Mouse (Mus musculus) MEL (cell line): Measurements from ENCODE around the gene Ctsl. TPM values are rescaled to one million over a fixed set of nuclear protein-coding genes. Genes with fewer than 3 reads are reported as not detected.
A peak's percentile ranks its signal among the peaks of the same experiment; 100 is the strongest.

Source experiments
- DNase-seq: peaks from one replicate; pipeline ENCODE4 v3.0.0; 2011; ENCODE audit warnings: low read depth, low spot score
- H3K27ac ChIP-seq: 2 replicates; pipeline ENCODE4 v1.5.1; 2012; ENCODE audit warnings: low read depth, mild to moderate bottlenecking, control low read depth, low read length, moderate library complexity; ENCODE audit not compliant: control insufficient read depth
- H3K27me3 ChIP-seq, 2 experiments: fragments of 150-350 bp in 1 of 2; sonication (generic) in 1 of 2; 2 replicates each; pipeline ENCODE4 v1.6.1; 2012; ENCODE audit warnings: low read length in 2 of 2, mild to moderate bottlenecking in 2 of 2, improper control_type of control experiment in 1 of 2, moderate library complexity in 1 of 2; ENCODE audit not compliant: insufficient read depth in 2 of 2, control insufficient read depth in 1 of 2
- H3K36me3 ChIP-seq, 2 experiments: 2 replicates each; pipeline ENCODE4 v1.6.1; 2012 to 2014; ENCODE audit warnings: low read length in 2 of 2, improper control_type of control experiment in 1 of 2, inconsistent platforms in 1 of 2, mild to moderate bottlenecking in 1 of 2; ENCODE audit not compliant: insufficient read depth in 2 of 2, control insufficient read depth in 1 of 2
- H3K4me1 ChIP-seq, 2 experiments: fragments of 150-350 bp in 1 of 2; sonication (generic) in 1 of 2; 2 replicates each; pipeline ENCODE4 v1.6.1; 2012; ENCODE audit warnings: low read length in 2 of 2, improper control_type of control experiment in 1 of 2, mild to moderate bottlenecking in 1 of 2; ENCODE audit not compliant: insufficient read depth in 2 of 2, control insufficient read depth in 1 of 2
- H3K4me3 ChIP-seq, 2 experiments: fragments of 150-350 bp in 1 of 2; sonication (generic) in 1 of 2; 2 replicates each; pipeline ENCODE4 v1.5.1; 2012; ENCODE audit warnings: low read depth in 2 of 2, low read length in 2 of 2, mild to moderate bottlenecking in 2 of 2, moderate library complexity in 2 of 2, control low read depth in 1 of 2, improper control_type of control experiment in 1 of 2; ENCODE audit not compliant: control insufficient read depth in 1 of 2, insufficient read depth in 1 of 2
- H3K79me2 ChIP-seq: 2 replicates; pipeline ENCODE4 v1.6.1; 2012; ENCODE audit warnings: mild to moderate bottlenecking, low read length, moderate library complexity; ENCODE audit not compliant: control insufficient read depth, poor library complexity, insufficient read depth
- H3K9ac ChIP-seq: 2 replicates; pipeline ENCODE4 v1.6.1; 2012; ENCODE audit warnings: low read depth, mild to moderate bottlenecking, control low read depth, low read length, moderate library complexity; ENCODE audit not compliant: control insufficient read depth, poor library complexity, severe bottlenecking
- H3K9me3 ChIP-seq: fragments of 150-350 bp; sonication (generic); replicated peaks from 2 replicates; pipeline ENCODE4 v1.6.1; 2012; ENCODE audit warnings: mild to moderate bottlenecking, low read length, improper control_type of control experiment, moderate library complexity; ENCODE audit not compliant: insufficient read depth
- BHLHE40 ChIP-seq: IDR thresholded peaks from 2 replicates; pipeline ENCODE4 v1.6.1; 2012; ENCODE audit warnings: low read depth, mild to moderate bottlenecking, inconsistent platforms, low read length, improper control_type of control experiment, borderline replicate concordance
- CHD1 ChIP-seq: IDR thresholded peaks from 2 replicates; pipeline ENCODE4 v1.6.1; 2012; ENCODE audit warnings: low read depth, mild to moderate bottlenecking, inconsistent platforms, low read length, improper control_type of control experiment
- CHD2 ChIP-seq: IDR thresholded peaks from 2 replicates; pipeline ENCODE4 v1.6.1; 2011; ENCODE audit warnings: low read length, improper control_type of control experiment
- EP300 ChIP-seq, 2 experiments: IDR thresholded peaks; 2 replicates each; pipeline ENCODE4 v1.6.1; 2011; ENCODE audit warnings: improper control_type of control experiment in 2 of 2, low read length in 2 of 2, low read depth in 1 of 2, mild to moderate bottlenecking in 1 of 2
- ETS1 ChIP-seq: IDR thresholded peaks from 2 replicates; pipeline ENCODE4 v1.6.1; 2012; ENCODE audit warnings: low read depth, mild to moderate bottlenecking, inconsistent platforms, low read length, improper control_type of control experiment, moderate library complexity
- GABPA ChIP-seq: IDR thresholded peaks from 2 replicates; pipeline ENCODE4 v1.6.1; 2012; ENCODE audit warnings: low read depth, mild to moderate bottlenecking, inconsistent platforms, low read length, improper control_type of control experiment, moderate library complexity
- GATA1 ChIP-seq: IDR thresholded peaks from 2 replicates; pipeline ENCODE4 v1.6.1; 2011; ENCODE audit warnings: low read depth, low read length, improper control_type of control experiment
- JUND ChIP-seq: IDR thresholded peaks from 2 replicates; pipeline ENCODE4 v1.6.1; 2011; ENCODE audit warnings: low read depth, mild to moderate bottlenecking, improper control_type of control experiment, low read length
- MAFK ChIP-seq: IDR thresholded peaks from 2 replicates; pipeline ENCODE4 v1.6.1; 2011; ENCODE audit warnings: low read depth, mild to moderate bottlenecking, low read length, improper control_type of control experiment, borderline replicate concordance
- MAZ ChIP-seq: IDR thresholded peaks from 2 replicates; pipeline ENCODE4 v1.6.1; 2012; ENCODE audit warnings: low read depth, mild to moderate bottlenecking, inconsistent platforms, low read length, improper control_type of control experiment
- MXI1 ChIP-seq: IDR thresholded peaks from 2 replicates; pipeline ENCODE4 v1.6.1; 2011; ENCODE audit warnings: mild to moderate bottlenecking, low read depth, low read length, improper control_type of control experiment
- MYB ChIP-seq: IDR thresholded peaks from 2 replicates; pipeline ENCODE4 v1.6.1; 2011; ENCODE audit warnings: mild to moderate bottlenecking, low read depth, low read length, improper control_type of control experiment
- MYC ChIP-seq: IDR thresholded peaks from 2 replicates; pipeline ENCODE4 v1.6.1; 2011; ENCODE audit warnings: low read depth, mild to moderate bottlenecking, low read length, improper control_type of control experiment, moderate library complexity
- NELFE ChIP-seq: IDR thresholded peaks from 2 replicates; pipeline ENCODE4 v1.6.1; 2011; ENCODE audit warnings: low read depth, low read length, improper control_type of control experiment
- NRF1 ChIP-seq: IDR thresholded peaks from 2 replicates; pipeline ENCODE4 v1.6.1; 2014; ENCODE audit warnings: low read depth, mild to moderate bottlenecking, inconsistent platforms, low read length, improper control_type of control experiment, moderate library complexity; ENCODE audit not compliant: poor library complexity, insufficient read depth, severe bottlenecking
- POLR2A ChIP-seq, 2 experiments: IDR thresholded peaks; 2 replicates each; pipeline ENCODE4 v1.6.1; 2011 to 2012; ENCODE audit warnings: low read length in 2 of 2, mild to moderate bottlenecking in 2 of 2, control low read depth in 1 of 2, improper control_type of control experiment in 1 of 2, low read depth in 1 of 2, moderate library complexity in 1 of 2; ENCODE audit not compliant: control insufficient read depth in 1 of 2, insufficient read depth in 1 of 2, poor library complexity in 1 of 2
- RCOR1 ChIP-seq: IDR thresholded peaks from 2 replicates; pipeline ENCODE4 v1.6.1; 2012; ENCODE audit warnings: low read depth, mild to moderate bottlenecking, inconsistent platforms, low read length, improper control_type of control experiment
- SIN3A ChIP-seq: IDR thresholded peaks from 2 replicates; pipeline ENCODE4 v1.6.1; 2012; ENCODE audit warnings: low read length, improper control_type of control experiment, inconsistent platforms
- SMC3 ChIP-seq: IDR thresholded peaks from 2 replicates; pipeline ENCODE4 v1.6.1; 2011; ENCODE audit warnings: low read depth, low read length, improper control_type of control experiment
- TAL1 ChIP-seq: IDR thresholded peaks from 2 replicates; pipeline ENCODE4 v1.6.1; 2012; ENCODE audit warnings: mild to moderate bottlenecking, inconsistent platforms, low read length, moderate library complexity, mixed read lengths
- TBP ChIP-seq: IDR thresholded peaks from 2 replicates; pipeline ENCODE4 v1.8.0; 2011; ENCODE audit warnings: low read depth, low read length, improper control_type of control experiment
- TCF12 ChIP-seq: IDR thresholded peaks from 2 replicates; pipeline ENCODE4 v1.6.1; 2014; ENCODE audit warnings: low read depth, mild to moderate bottlenecking, inconsistent platforms, low read length, improper control_type of control experiment, moderate library complexity
- USF1 ChIP-seq: IDR thresholded peaks from 2 replicates; pipeline ENCODE4 v1.6.1; 2014; ENCODE audit warnings: low read depth, mild to moderate bottlenecking, inconsistent platforms, low read length, improper control_type of control experiment, moderate library complexity
- ZNF384 ChIP-seq: IDR thresholded peaks from 2 replicates; pipeline ENCODE4 v1.6.1; 2012; ENCODE audit warnings: low read depth, mild to moderate bottlenecking, inconsistent platforms, low read length, improper control_type of control experiment
- polyA plus RNA-seq, 2 experiments: library from polyadenylated mRNA; stranded (reverse) in 1 of 2; unstranded in 1 of 2; fragments of >175 nt in 1 of 2; fragments of >200 nt in 1 of 2; gene quantifications; 2 replicates each; pipeline versions ENCODE4 v1.2.1 to v1.2.4; 2012; ENCODE audit warnings: low replicate concordance in 2 of 2, low read depth in 1 of 2; ENCODE audit not compliant: insufficient read length in 2 of 2, insufficient read depth in 1 of 2, missing spikeins in 1 of 2
- total RNA-seq: library from RNA; depleted of rRNA; stranded (reverse); fragments of 300-350 nt; gene quantifications from 2 replicates; pipeline ENCODE4 v1.2.3, GENCODE M21; 2012

The Ctsl gene
- total and polyA plus RNA-seq, 3 experiments = 20.1 to 39.2 TPM; not detected in 1

DNA sequence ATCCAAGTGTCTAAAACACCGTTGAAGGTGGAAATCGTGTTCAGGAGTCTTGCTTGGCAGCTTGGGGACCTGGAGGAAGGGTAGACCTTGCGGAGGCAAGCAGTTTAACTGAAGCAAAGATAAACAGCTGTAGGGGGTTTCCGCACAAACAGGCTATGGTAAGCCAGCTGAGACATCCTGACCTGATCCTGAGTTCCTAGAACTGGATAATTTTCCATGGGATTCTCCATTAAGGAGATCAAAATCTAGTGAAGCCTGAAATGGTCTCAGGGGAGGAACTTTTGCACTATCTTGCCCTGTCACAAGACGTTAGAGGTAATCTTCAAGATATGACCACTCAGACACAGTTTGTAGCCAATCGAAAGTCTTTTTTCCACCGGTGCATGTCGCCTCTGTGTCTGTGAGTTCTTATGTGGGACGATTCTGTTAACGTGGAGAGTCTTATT lies 31.8 kb upstream of the Ctsl start:
- Histone ChIP-seq H3K36me3 (peaks cover 0 to 34% of the 10 kb centered on the region in 2 experiments; a peak in 2 of 4 replicates), H3K9ac (peak overlapping the region; percentile 50), H3K4me3 (peak overlapping the region; percentile 42 to 67), H3K27me3 (no peaks in the 10 kb centered on the region)
- DNase-seq = peak; percentile 81
- TF ChIP-seq TCF12 (peak; percentile 82), RCOR1 (peak; percentile 53), POLR2A (IDR thresholded peaks at IDR 0.05; ENCODE audit: control insufficient read depth in 1 of 2, insufficient read depth in 1 of 2, low read depth in 1 of 2, low read length in 2 of 2, poor library complexity in 1 of 2) (peak in 1 of 2 experiments; percentile 63; a peak in 2 of 4 replicates), MAZ (no peak), BHLHE40 (peak; percentile 64; the same call in 1 of the 2 replicates), EP300 (IDR thresholded peaks at IDR 0.05; ENCODE audit: low read depth in 1 of 2, low read length in 2 of 2) (peak; percentile 84 to 92), SIN3A (peak; percentile 33; the same call in 1 of the 2 replicates), GABPA (no peak), ETS1 (peak; percentile 90), NELFE (peak; percentile 36; the same call in 1 of the 2 replicates), MYC (no peak; the same call in 1 of the 2 replicates), MYB (peak; percentile 98), ZNF384 (no peak), GATA1 (peak; percentile 79), SMC3 (no peak), MXI1 (no peak; the same call in 1 of the 2 replicates), TAL1 (peak; percentile 73), CHD1 (peak; percentile 64; the same call in 1 of the 2 replicates), JUND (no peak), TBP (peak; percentile 55; the same call in 1 of the 2 replicates), MAFK (no peak), CHD2 (no peak), USF1 (no peak; the same call in 1 of the 2 replicates), NRF1 (no peak)
- TF ChIP-seq, all 39 proteins: peak for 13
- Histone ChIP-seq H3K79me2 (no peaks in the 10 kb centered on the region), H3K27ac (peak overlapping the region; percentile 91), H3K9me3 (no peaks in the 10 kb centered on the region), H3K4me1 (peaks cover 16 to 24% of the 10 kb centered on the region in 2 experiments)
